Mouse (Mus musculus): ENCODE results near the gene Taf4. TPM values are rescaled to one million over a fixed set of nuclear protein-coding genes. Genes with fewer than 3 reads are reported as not detected.

Gene Taf4
- polyA plus RNA-seq, 1 experiment from 2014 or later, result 2.1 TPM

DNA sequence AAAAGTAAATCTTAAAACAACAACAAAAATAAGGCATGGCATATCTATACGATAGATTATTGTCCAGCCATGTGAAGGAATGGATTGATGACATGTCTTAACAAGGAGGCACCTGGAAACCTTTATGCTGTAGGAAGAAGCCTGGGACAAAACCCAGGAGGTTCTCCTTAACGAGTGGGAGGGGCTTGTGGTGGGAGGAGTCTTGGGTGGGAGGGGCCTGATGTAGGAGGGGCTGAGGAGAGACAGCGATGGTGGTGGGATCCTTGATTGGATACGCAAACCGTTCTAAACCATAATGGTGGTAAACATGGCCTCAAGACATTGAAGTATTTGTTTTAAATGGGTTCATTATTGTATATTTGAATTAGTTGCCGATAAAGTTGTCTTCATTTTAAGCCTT is 34.9 kb upstream of the Taf4 start:
- H3K4me1 ChIP-seq (replicated peaks), result no peaks in the 10 kb centered on the region
- no peaks in the 10 kb centered on the region; the same call in 1 of the 2 replicates for H3K27me3 ChIP-seq
- no peak overlapping the region for H3K4me3 ChIP-seq
- no peak overlapping the region for H3K27ac ChIP-seq
- H3K4me2 ChIP-seq, result no peak overlapping the region
- H3K9ac ChIP-seq, result no peak overlapping the region
- 78% methylated on average over 6 of the region's 6 CpGs for WGBS
- no peaks in the 10 kb centered on the region for H3K36me3 ChIP-seq
- no peak for ATAC-seq (replicated peaks; ENCODE audit: insufficient number of reproducible peaks, insufficient read depth, low FRiP score, low read depth)
- H3K9me3 ChIP-seq (replicated peaks), result no peaks in the 10 kb centered on the region

DNA sequence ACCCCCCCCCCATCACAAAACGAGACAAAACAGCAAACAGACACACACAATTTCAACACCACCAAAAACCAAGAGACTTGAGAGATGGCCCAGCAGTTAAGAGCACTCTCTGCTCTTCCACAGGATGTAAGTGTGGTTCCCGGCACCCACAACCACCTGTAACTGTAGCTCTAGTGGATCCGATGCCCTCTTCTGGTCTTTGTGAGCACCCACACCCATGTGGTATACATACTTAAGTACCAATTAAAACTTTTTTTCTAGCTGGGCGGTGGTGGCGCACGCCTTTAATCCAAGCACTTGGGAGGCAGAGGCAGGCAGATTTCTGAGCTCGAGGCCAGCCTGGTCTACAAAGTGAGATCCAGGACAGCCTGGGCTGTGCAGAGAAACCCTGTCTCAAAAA is 34.2 kb upstream of the Taf4 start:
- Histone ChIP-seq H3K9me3 (replicated peaks) (no peaks in the 10 kb centered on the region), H3K36me3 (no peaks in the 10 kb centered on the region), H3K27ac (no peak overlapping the region), H3K4me2 (no peak overlapping the region), H3K9ac (no peak overlapping the region), H3K4me3 (no peak overlapping the region), H3K27me3 (no peaks in the 10 kb centered on the region; the same call in 1 of the 2 replicates), H3K4me1 (replicated peaks) (no peaks in the 10 kb centered on the region)
- 90% methylated on average over 7 of the region's 7 CpGs for WGBS
- no peak for ATAC-seq (replicated peaks; ENCODE audit: insufficient number of reproducible peaks, insufficient read depth, low FRiP score, low read depth)

DNA sequence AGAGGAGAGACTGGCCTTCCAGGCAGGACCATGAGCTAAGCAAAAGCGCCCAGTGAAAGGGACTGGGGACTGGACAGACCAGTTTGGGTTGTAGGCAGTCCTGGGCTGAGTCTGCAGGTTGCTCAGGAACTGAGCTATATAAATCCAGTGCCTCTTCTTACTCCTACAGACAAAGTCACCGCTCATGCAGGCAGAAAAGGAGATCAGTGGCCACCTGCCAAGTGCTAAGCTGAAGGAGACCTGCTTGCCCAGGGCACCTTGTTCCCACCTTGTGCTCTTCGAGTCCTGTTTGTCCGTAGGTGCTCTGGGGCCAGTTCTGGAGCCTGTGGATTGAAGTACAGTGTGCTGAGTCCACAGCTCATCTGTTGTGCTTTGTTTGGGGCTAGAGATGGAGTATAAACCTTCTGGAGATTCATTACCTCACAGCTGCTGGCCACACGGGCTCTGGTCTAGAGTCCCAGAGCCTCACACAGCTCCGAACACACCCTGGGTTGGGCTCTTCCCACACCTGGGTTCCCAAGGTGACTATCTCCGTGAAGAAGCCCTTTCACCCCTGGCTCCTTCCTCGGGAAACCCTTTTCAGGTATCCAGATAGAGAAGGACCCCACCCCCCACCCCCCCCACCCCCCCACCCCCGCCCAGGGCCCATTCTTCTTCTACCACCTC is 30.0 kb upstream of the Taf4 start:
- no peak overlapping the region for H3K27ac ChIP-seq
- H3K36me3 ChIP-seq, result no peaks in the 10 kb centered on the region
- H3K9me3 ChIP-seq (replicated peaks), result no peaks in the 10 kb centered on the region
- 33% methylated on average over 9 of the region's 9 CpGs for whole genome bisulfite sequencing
- H3K27me3 ChIP-seq, result no peaks in the 10 kb centered on the region; the same call in 1 of the 2 replicates
- no peak for ATAC-seq (replicated peaks; ENCODE audit: insufficient number of reproducible peaks, insufficient read depth, low FRiP score, low read depth)
- H3K4me2 ChIP-seq, result no peak overlapping the region
- no peak overlapping the region for H3K4me3 ChIP-seq
- no peaks in the 10 kb centered on the region for H3K4me1 ChIP-seq (replicated peaks)
- no peak overlapping the region for H3K9ac ChIP-seq

DNA sequence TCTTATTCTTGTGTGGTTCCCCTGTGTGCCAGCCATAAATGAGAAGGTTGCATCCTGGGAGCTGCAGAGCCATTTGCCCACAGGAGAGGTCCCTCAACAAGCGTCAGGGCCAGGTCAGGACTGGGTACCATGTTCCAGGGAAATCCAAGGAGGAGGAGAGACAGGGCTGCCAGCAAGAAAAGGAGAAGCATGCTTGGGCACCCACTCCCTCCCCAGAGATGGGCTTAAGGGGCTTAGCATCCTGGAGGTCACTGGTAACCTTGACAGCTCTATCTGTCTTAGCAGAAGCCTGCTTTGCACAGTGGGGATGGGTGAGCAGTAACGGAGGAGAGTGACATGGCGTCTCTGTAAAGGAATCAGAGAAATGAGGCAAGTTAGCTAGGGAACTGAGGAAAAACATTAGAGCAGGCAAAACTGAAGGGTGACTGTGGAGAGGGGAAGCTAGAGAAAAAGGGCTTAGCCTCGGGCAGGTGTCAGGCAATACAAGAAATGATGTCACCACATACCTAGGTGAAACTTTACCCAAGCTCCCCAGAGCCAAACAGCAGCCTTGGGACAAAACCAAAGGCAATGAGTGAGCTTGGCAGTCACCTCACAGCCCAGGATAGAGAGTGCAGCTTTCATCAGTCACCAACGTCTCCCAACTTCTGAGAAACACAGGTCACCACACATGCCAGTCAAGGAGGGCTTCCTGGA is 29.4 kb upstream of the Taf4 start:
- no peak overlapping the region for H3K4me3 ChIP-seq
- WGBS, result 50% methylated on average over 5 of the region's 5 CpGs

DNA sequence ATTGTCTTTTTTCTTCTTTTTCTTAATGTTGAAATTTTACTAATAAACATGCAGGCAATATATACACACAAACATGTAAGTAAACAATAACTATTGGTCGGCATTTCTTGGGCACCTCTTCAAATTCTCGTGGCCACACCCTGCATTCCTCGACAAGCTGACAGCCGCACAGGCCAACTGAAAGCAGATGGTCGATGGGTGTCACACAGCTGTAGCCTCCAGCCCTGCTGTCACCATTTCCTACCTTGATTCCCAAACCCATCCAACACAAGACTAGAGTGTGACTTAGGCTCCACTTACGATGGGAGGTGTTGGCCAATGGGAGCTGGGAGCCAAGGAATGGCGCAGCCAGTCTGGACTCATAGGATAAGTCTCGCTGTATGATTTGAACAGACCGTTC is 25.2 kb upstream of the Taf4 start:
- Histone ChIP-seq H3K4me3 (no peak overlapping the region), H3K4me2 (no peak overlapping the region), H3K4me1 (replicated peaks) (no peaks in the 10 kb centered on the region), H3K27me3 (no peaks in the 10 kb centered on the region; the same call in 1 of the 2 replicates), H3K36me3 (no peaks in the 10 kb centered on the region), H3K9me3 (replicated peaks) (no peaks in the 10 kb centered on the region), H3K9ac (no peak overlapping the region), H3K27ac (no peak overlapping the region)
- no peak for ATAC-seq (replicated peaks; ENCODE audit: insufficient number of reproducible peaks, insufficient read depth, low FRiP score, low read depth)
- 82% methylated on average over 9 of the region's 9 CpGs for WGBS

More for the DNA sequence above, 29.4 kb upstream of the Taf4 start:
- H3K36me3 ChIP-seq, result no peaks in the 10 kb centered on the region
- H3K4me1 ChIP-seq (replicated peaks), result no peaks in the 10 kb centered on the region
- no peaks in the 10 kb centered on the region for H3K9me3 ChIP-seq (replicated peaks)
- H3K9ac ChIP-seq, result no peak overlapping the region
- H3K27me3 ChIP-seq, result no peaks in the 10 kb centered on the region; the same call in 1 of the 2 replicates
- H3K27ac ChIP-seq, result no peak overlapping the region
- ATAC-seq (replicated peaks; ENCODE audit: insufficient number of reproducible peaks, insufficient read depth, low FRiP score, low read depth), result no peak
- no peak overlapping the region for H3K4me2 ChIP-seq

DNA sequence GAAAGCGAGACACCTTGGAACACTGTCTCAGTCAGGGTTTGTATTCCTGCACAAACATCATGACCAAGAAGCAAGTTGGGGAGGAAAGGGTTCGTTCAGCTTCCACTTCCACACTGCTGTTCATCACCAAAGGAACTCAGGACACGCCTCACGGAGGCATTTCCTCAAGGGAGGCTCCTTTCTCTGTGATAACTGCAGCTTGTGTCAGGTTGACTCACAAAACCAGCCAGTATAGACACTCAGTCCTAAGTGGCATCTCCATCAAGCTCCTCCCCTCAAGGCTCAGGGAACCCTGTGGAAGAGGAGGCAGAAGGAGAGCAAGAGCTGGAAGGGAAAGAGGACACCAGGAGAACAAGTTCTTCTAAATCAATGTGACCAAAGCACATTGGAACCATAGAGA is 22.0 kb upstream of the Taf4 start:
- Histone ChIP-seq H3K9me3 (replicated peaks) (no peaks in the 10 kb centered on the region), H3K4me2 (no peak overlapping the region), H3K27ac (no peak overlapping the region), H3K36me3 (no peaks in the 10 kb centered on the region), H3K4me3 (no peak overlapping the region), H3K9ac (no peak overlapping the region), H3K27me3 (no peaks in the 10 kb centered on the region), H3K4me1 (replicated peaks) (no peaks in the 10 kb centered on the region)
- no peak for ATAC-seq (replicated peaks; ENCODE audit: insufficient number of reproducible peaks, insufficient read depth, low FRiP score, low read depth)
- WGBS, result 49% methylated on average over 4 of the region's 4 CpGs

DNA sequence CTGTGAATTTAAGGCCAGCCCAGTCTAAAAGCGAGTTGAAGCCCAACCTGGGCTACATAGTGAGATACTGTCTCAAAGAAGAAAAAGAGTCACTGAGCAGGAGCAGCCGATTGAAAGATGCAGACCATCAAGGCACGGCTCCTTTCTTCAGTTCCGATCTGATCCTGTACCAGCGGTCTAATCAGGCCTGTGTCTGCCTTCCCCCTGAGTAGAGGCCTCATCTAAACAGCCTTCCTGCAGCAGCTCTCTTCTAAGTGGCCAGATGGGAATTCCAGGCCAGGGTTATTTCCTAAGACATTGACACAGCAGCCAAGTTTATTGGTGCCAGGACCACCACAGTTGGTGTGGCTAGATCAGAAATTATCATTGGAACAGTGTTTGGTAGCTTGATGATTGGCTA is 16.6 kb upstream of the Taf4 start:
- H3K4me1 ChIP-seq (replicated peaks), result 0 out of 2 replicates have a peak, but pooled peaks cover 6% of the 10 kb centered on the region
- H3K4me2 ChIP-seq, result no peak overlapping the region
- H3K36me3 ChIP-seq, result no peaks in the 10 kb centered on the region
- H3K9ac ChIP-seq, result no peak overlapping the region
- no peaks in the 10 kb centered on the region for H3K9me3 ChIP-seq (replicated peaks)
- WGBS, result 82% methylated on average over 5 of the region's 5 CpGs
- no peak overlapping the region for H3K4me3 ChIP-seq
- ATAC-seq (replicated peaks; ENCODE audit: insufficient number of reproducible peaks, insufficient read depth, low FRiP score, low read depth), result no peak
- H3K27ac ChIP-seq, result no peak overlapping the region
- no peaks in the 10 kb centered on the region for H3K27me3 ChIP-seq

DNA sequence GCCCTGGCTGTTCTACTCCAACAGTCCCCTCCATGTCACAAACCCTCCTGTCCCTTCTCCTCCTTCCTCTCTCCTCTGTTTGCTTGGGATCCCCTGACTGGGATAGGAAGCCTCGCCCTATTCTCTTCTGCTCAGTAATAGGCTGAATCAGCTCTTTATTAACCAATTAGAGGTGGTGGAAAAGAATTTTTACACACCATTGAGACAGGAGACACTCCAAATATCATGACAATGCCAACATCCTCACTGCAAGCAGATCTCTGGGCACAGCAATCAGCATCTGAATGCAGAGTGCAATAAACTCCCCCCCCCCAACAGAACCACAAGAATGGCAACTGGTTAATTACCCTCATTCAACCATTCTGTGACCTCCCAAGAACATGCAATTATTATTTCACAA is 12.7 kb upstream of the Taf4 start:
- no peaks in the 10 kb centered on the region for H3K27me3 ChIP-seq
- 77% methylated on average over 1 of the region's 1 CpGs for WGBS
- H3K9ac ChIP-seq, result no peak overlapping the region
- H3K4me1 ChIP-seq (replicated peaks), result peaks cover 27% of the 10 kb centered on the region
- H3K4me3 ChIP-seq, result no peak overlapping the region
- no peak overlapping the region for H3K27ac ChIP-seq
- no peaks in the 10 kb centered on the region for H3K36me3 ChIP-seq
- no peaks in the 10 kb centered on the region for H3K9me3 ChIP-seq (replicated peaks)
- ATAC-seq (replicated peaks; ENCODE audit: insufficient number of reproducible peaks, insufficient read depth, low FRiP score, low read depth), result no peak
- no peak overlapping the region for H3K4me2 ChIP-seq

DNA sequence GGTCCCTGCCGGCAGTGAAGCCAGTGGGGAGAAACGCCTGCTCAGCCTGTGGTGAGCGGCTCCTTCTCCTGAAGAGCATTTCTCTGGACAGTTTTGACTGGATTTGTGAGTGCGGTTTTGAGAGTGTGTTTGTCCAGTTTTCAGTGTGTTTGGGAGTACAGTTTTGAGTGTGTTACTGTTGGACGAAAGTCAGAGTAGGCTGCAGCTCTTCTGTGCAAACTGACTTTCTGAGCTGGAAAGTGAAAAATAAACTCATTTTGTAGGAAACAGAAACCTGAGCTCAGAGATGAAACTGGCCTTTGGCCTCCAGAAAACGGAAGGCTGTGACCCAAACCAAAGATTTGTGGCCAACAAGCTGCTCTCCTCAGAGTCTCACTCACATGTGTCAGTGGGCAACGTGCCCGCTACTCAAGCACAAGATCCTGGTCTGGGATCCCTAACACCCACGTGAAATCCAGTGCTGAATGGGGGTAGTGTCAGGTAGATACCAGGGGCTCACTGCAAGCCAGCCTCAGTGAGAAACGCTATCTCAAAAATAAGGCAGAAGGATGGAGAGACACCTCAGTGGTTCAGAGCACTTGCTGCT is 10.1 kb upstream of the Taf4 start:
- H3K4me1 ChIP-seq (replicated peaks), result peaks cover 34% of the 10 kb centered on the region
- no peak overlapping the region for H3K4me2 ChIP-seq
- H3K27ac ChIP-seq, result no peak overlapping the region
- no peak overlapping the region for H3K9ac ChIP-seq
- H3K36me3 ChIP-seq, result no peaks in the 10 kb centered on the region
- H3K27me3 ChIP-seq, result no peaks in the 10 kb centered on the region
- H3K4me3 ChIP-seq, result no peak overlapping the region
- WGBS, result 63% methylated on average over 10 of the region's 10 CpGs
- H3K9me3 ChIP-seq (replicated peaks), result no peaks in the 10 kb centered on the region
- no peak for ATAC-seq (replicated peaks; ENCODE audit: insufficient number of reproducible peaks, insufficient read depth, low FRiP score, low read depth)

DNA sequence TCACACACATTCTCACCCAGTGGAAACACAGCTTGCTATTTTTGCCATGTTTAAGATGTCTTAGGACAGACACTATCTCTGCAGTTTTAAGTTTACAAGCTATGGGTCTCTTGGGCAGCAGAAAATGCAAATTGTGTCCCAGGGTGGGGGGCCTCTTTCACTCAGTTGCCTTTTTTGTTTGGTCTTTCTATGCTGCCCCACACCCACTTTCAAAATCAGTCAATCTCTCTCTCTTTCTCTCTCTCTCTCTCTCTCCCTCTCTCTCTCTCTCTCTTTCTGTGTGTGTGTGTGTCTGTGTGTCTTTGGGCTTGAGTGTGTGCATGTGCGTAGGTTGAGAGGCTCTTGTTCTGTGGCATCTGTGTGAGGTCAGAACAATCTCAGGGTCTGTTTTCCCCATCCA is 9.2 kb upstream of the Taf4 start:
- Histone ChIP-seq H3K4me1 (replicated peaks) (peaks cover 31% of the 10 kb centered on the region), H3K9ac (no peak overlapping the region), H3K4me2 (no peak overlapping the region), H3K4me3 (no peak overlapping the region), H3K36me3 (no peaks in the 10 kb centered on the region), H3K27ac (no peak overlapping the region; the same call in 1 of the 2 replicates), H3K27me3 (no peaks in the 10 kb centered on the region), H3K9me3 (replicated peaks) (no peaks in the 10 kb centered on the region)
- no peak for ATAC-seq (replicated peaks; ENCODE audit: insufficient number of reproducible peaks, insufficient read depth, low FRiP score, low read depth)
- 74% methylated on average over 1 of the region's 1 CpGs for WGBS

DNA sequence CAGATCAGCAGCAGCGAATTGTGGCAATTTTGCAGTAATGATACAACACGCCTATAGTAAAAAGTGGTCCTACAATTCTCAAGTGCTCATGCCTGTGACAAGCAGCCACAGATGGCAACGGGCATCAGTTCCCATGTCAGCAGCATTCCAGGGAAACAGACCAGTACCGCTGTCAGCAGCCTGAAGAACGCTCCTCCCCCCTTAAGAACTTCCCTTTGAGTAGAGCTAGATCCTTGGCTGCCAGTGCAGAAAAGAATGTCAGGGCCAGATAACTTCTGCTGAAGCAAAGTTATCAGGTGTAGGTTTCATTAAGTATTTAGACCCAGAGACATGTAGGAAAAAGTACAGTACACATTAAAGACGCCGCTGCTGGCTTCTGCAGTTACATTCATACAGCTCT is 8.4 kb upstream of the Taf4 start:
- peak overlapping the region; percentile 48 for H3K27ac ChIP-seq
- H3K9ac ChIP-seq, result no peak overlapping the region
- H3K4me1 ChIP-seq (replicated peaks), result peaks cover 36% of the 10 kb centered on the region
- H3K4me3 ChIP-seq, result no peak overlapping the region
- H3K27me3 ChIP-seq, result no peaks in the 10 kb centered on the region
- 23% methylated on average over 7 of the region's 7 CpGs for WGBS
- no peaks in the 10 kb centered on the region for H3K9me3 ChIP-seq (replicated peaks)
- no peaks in the 10 kb centered on the region for H3K36me3 ChIP-seq
- H3K4me2 ChIP-seq, result peak overlapping the region; percentile 27; the same call in 1 of the 2 replicates
- peak; percentile 63; the same call in 1 of the 2 replicates for ATAC-seq (replicated peaks; ENCODE audit: insufficient number of reproducible peaks, insufficient read depth, low FRiP score, low read depth)

All from heart, embryonic 15.5 days (tissue).